Mouse (Mus musculus) brain, embryonic 18.5 days (tissue): ENCODE measurements around the gene Psmb10.
"Not testable (repeated sequence)": the region's sequence is repeated elsewhere in the genome, so short reads cannot be mapped to it uniquely, and the experiment has no call there.

ENCODE experiments used
- DNase-seq: peaks from one replicate; pipeline ENCODE4 v3.0.0-alpha.2; 2012; ENCODE audit warnings: low read depth, low spot score

Gene Psmb10

GRCm38 (mm10) chr8:105938306-105938669 is at the start of gene Psmb10:
Psmb10 (minus strand) TSS chr8:105938444.
- DNase-seq: no peak

DNA sequence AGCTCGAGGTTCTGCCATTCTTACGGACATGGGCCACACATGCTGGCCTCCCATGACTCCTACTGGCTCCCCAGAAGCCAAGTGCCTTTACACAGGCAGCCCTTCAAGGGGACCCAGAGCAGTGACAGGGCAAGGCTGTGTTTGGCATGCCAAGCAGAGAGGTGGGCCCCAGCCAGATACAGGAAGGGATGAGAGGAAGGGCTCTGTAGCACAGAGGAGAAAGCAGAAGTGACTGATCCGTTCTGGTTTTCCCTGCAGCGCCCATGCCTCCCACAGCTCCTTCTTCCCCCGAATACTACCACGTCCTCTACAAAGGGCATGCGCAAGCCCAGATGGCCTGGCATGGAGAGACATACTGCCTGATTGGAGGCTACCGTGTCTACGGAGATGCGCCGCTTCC is 45.2 kb upstream of the Psmb10 start:
- DNase-seq: not testable (repeated sequence)

DNA sequence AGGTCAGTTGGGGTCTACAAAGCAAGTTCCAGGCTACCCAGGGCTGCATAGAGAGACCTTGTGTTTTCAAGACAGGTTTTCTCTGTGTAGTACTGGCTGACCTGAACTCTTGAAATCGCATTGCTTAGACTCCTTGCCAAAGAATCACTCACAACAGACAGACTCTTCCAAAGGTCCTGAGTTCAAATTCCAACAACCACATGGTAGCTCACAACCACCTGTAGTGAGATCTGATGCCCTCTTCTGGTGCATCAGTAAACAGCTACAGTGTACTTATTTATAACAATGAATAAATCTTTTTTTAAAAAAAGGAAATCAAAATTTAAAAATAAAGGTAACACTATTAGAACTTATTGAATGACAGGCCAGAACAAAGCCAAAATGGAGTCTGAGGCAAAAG is 42.9 kb upstream of the Psmb10 start:
- no peak for DNase-seq

GRCm38 (mm10) chr8:105979325-105979724 is 41.1 kb upstream of the Psmb10 start, which contains the start of gene Dpep3:
Dpep3 (minus strand) TSS chr8:105979429.
- DNase-seq: no peak

DNA sequence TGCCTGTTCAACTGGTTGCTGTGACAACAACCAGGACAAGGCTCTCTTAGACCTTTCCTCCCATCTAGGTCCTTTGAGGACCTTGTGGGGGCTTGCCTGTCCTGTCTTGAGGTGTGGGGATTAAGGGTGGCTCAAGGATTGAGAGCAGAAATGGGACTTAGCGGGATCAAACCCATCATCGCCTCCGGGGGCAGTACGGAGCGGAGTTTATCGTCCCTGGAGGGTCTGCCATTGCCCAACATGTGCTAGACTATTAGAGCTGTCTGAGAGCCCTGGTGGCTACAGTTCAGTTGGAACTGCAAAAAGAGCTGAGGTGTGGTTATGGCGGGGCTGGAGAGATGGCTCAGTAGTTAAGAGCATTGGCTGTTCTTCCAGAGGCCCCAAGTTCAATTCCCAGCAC is 37.1 kb upstream of the Psmb10 start:
- no peak for DNase-seq

DNA sequence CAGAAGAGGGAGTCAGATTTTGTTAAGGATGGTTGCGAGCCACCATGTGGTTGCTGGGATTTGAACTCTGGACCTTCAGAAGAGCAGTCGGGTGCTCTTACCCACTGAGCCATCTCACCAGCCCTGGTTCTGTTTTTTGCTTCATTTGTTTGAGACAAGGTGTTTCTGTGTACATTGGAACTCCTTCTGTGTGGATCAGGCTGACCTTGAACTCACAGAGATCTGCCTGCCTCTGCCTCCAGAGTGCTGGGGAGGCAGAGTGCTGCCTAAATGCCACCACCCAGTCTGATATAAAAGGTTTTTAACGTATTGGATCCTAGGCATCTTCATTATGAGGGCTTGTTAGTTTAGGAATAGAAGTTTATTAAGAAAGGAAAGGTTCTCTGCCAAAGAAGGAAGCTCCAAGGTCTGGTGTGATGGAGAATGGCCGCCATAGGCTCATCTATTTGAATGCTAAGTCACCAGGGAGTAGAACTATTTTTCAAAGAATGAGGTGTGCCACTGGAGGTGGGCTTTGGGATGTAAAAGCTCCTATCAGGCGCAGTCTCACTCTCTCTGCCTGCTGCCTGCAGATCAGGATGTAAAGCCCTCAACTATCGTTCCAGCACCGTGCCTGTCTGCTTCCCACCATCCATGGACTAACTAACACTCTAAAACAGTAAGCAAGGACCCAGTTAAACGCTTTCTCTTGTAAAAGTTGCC is 32.9 kb upstream of the Psmb10 start:
- no peak for DNase-seq

- no peak for DNase-seq
Observed at GRCm38 (mm10) chr8:105969367-105969766, 31.1 kb upstream of the Psmb10 start.

DNA sequence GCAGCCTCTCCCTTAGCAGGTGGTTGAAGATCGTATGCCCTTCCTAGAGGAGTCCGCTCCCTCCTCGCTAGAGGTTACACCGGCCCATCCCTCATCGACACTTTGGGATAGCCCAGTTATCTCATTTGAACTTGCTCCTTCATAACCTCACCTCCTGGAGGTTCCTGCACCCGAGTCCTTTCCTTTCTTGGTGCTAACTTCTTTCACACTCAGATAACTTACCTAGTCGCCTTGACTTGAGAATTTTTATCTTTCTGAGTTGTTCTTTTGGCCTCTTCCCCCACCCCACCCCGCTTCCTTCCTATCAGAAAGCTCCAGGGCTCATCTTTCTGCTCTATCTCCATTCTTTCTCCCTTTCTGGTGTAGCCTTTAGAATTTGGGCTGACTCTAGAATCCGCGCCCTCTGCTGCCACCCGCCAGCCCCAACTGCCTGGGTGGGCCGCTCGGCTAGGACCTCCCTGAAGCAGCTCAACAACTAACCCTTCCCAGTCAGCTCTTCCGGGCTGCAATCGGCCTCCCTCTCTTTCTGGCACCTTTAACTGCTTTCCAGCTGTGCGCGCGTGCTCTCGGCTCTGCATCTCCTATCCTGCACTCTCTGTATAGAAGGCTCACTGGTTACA is 28.6 kb upstream of the Psmb10 start:
- DNase-seq: no peak

DNA sequence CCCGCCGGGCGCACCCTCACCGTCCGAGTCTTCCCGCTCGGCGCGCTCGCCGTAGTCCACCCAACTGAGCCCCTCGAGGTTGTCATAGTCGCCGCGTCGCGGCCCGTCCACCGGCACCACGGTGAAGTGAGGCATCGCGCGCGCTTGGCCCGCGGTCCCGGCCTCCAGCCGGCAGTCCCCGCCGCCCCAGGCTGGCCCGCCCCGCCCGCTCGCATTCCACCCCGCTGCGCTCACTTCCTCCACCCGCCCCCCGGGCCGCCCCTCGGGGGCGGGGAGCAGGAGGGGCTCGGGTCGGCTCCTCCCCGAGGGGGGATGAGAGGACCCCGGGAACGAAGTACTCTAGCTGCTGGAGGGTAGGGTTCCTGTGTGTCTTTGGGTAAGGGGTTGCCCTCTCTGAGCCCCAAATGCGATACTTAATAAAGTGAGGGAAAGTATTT is 27.7 kb upstream of the Psmb10 start, which contains the start of gene Slc12a4:
TSS of gene Slc12a4 (minus strand) at position 193 of the 437 bp plus-strand sequence.
- DNase-seq: no peak

- no peak for DNase-seq
Observed at GRCm38 (mm10) chr8:105965266-105965904, 27.1 kb upstream of the Psmb10 start.

DNA sequence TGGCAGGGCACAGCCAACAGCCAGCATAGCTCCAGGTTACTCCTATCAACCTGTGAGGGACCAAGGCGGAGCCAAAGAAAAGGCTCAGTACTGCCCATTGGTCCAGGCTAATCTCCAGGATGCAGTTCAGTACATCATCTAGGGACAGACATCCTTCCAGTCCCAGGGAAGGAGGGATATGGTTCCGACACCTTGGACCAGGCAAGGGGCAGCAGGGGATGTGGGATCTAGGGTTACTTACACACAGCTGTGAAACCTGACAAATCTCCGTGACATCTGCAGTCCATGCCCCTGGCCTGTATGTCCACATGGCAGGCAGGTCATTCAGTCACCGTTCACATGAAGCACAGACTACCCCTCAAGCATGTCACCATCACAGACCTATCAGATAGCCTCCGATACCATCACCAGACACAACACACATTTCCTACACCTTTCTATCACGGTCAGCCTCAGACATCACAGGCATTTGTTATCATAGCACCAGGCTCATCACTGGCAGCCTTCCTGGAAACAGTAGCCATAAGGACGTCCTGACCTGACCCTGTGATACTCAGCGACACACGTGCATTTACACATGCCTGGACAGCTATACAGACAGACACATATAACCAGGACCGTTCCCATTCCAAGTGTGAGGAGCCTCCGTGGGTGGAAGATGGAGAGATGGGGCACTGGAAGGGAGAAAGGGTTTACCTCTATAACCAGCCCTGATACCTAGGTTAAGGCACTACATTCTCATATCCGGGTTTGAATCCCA is 26.4 kb upstream of the Psmb10 start:
- DNase-seq: no peak

DNA sequence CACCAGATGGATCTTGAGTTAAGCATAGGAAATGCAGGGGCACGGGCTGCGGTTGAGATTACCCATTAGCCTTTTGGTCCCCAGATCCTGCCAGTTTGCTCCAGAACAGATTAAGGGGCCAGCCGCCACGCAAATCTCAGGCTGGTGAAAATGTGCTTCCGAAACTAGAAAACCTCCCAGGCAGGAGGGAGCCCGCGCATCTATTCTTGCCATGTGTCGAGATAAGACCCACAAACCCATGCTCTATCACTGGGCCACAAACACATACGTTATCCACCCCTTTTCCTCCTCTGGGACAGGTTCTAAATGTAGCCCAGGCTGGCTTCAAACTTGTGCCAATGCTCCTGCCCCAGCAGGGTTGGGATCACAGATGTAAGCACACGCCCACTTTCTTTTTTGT is 23.3 kb upstream of the Psmb10 start:
- DNase-seq: no peak

DNA sequence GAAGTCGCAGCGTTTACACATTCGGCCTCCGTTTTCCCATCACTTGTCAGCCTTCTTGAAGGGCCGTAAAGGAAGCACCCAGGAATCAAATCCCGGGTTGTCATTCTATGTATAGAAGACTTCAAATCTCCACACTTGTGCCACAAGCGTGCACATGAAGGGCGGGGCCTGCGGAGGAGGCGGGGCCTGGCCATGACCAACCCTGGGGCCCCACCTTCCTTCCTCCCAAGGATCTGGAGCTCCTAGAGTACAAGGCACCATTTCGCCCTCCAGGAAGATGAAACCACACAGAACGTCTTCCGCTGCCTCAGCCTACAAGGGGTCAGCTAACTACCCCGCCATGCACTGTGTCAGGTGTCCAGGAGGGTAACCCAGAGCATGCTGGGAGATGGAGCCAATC is 22.9 kb upstream of the Psmb10 start:
- DNase-seq: no peak

DNA sequence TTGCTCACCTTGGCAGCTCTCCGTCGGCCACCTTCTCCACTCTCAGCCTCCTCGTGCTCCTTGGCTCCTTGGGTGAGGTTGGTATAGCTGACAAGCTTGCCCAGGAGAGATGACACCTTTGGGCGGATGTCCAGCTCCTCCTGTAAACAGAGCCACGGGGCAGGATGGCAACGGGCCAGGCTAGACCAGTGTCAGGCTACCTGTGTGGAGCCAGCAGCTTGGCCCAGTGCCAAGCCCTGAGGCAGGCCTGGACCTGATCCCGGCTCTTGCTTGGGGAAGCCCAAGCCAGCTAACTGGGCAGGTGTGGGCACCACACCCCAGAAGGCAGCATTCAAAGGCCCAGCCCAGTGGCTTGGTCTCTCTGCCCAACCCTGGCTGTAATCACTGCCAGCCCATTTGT is 21.1 kb upstream of the Psmb10 start:
- no peak for DNase-seq

DNA sequence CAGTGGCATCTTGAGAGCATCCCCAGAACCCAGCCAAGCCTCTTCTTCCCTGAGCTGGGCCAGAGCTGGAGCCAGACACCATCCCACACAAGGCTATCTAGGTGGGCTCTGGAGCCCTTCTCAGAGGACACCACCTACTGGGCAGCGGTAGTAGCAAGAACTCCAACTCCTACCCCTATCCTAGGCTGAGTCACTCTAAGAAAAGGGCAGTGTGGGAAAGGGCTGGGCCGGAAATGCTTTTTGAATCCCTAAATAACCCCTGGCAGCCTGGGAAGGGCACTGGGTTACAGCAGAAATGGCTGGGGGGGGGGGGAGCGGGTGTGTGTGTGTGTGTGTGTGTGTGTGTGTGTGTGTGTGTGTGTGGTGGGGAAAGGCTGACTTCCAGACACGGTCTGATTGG is 19.6 kb upstream of the Psmb10 start:
- no peak for DNase-seq

- no peak for DNase-seq
Observed at GRCm38 (mm10) chr8:105956556-105956955, 18.3 kb upstream of the Psmb10 start.

DNA sequence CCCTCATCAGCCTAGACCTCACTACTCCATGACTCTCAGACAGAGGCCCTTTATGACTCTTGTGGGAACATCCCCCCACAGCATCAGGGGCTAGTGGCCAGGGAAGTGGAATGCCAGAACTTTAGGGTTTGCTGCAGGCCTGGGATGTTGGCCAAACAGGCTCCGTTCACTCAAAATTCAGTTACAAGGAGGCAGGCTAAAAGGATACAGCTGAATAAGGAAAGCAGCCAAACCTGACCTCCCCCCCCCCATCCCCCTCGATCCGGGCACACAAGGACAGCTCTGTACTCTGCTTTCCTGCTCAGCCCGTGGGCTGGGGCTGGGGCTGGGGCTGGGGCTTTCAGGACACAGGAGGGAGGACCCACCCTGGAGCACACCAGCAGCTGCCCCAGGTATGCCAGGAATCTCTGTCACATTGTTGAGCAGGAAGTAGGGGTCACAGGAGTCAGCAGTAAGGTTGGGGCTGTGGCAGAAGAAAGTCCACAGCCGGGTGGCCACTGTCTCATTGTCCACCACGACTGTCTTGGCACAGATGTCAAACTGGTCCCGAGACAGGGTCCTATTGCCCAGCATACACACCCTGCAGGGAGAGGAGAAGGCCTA is 12.9 kb upstream of the Psmb10 start:
- DNase-seq: no peak

GRCm38 (mm10) chr8:105949350-105949749 is 11.1 kb upstream of the Psmb10 start:
- no peak for DNase-seq

DNA sequence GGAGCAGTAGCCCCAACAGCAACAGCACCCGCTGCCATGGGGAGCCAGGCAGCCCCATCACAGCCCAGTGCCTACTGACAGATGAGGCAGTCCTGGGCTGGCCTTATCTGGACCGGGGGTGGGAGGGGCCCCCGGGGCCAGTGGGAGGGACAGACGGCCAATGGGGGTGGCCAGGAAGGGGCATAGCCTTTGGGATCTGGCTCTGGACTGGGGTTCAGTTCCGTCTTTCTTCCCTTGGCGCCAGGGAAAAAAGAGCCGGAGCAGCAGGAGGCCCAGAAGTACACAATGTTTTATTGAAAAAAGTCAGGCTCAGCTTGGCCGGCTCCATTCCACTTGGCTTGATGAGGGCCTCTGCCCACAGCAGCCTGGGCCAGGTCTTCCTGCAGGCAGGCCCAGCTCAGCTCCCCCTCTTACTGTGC is 5.1 kb upstream of the Psmb10 start, which contains the start of gene Lcat:
TSS of gene Lcat (minus strand) at position 62 of the 419 bp plus-strand sequence.
- DNase-seq: no peak

- DNase-seq: no peak
Observed at GRCm38 (mm10) chr8:105942542-105942941, 4.3 kb upstream of the Psmb10 start.

- DNase-seq: no peak
Observed at GRCm38 (mm10) chr8:105942026-105942425, 3.8 kb upstream of the Psmb10 start.
